Mouse (Mus musculus) left cerebral cortex, postnatal 25 days (tissue): ENCODE measurements around the gene Tmem151a. TPM values are rescaled to one million over a fixed set of nuclear protein-coding genes. Genes with fewer than 3 reads are reported as not detected.

Experiments
- DNase-seq, 2 experiments: peaks; one replicate each; pipeline ENCODE4 v3.0.0; 2022; ENCODE audit warnings: low spot score in 2 of 2, mixed read lengths in 1 of 2
- intact Hi-C: fragments of 180-260 bp; cut with DNase I; formaldehyde crosslinking; loops from one replicate; pipeline ENCODE4 v1.15.1; 2025
- total RNA-seq, 2 experiments: library from RNA; stranded (reverse); gene quantifications; 2 replicates each; pipeline ENCODE4 v1.2.3; 2021

The Tmem151a gene
- total RNA-seq, 2 experiments from 2014 or later = 163 to 164 TPM

DNA sequence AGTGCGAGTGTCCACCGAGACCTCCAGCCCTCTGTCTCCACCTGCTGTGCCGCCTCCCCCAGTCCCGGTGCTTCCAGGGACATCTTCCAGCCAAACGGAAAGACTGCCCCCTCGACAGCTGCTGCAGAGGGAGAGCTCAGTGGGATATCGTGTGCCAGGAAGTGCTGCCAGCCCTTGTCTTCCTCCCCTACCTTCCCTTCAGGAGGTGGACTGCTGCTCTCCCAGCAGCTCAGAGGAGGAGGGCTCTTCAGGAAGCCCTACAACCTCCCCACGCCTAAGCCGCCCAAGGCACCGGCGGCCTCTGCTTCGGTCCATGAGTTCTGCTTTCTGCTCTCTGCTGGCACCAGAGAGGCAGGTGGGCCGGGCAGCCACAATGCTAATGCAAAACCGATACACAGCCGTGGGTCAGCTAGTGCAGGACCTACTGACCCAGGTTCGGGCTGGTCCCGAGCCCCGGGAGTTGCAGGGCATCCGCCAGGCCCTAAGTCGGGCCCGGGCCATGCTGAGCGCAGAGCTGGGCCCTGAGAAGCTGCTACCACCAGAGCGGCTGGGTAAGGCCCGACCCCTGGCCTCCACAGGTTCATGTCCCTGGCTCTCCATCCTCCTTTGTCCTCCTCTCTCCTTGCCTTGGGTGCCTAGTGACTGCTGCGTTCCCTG is 33.0 kb downstream of the Tmem151a start:
- peak in 1 of 2 experiments; percentile 85 for DNase-seq
- intact Hi-C loops = no loop called here

GRCm38 (mm10) chr19:5051515-5051914 is 33.8 kb downstream of the Tmem151a start:
- no peak for DNase-seq
- intact Hi-C loops = loop anchor here (2.0 kb wide), 1 partner anchor 99 kb away; no protein-coding TSS in a partner anchor

DNA sequence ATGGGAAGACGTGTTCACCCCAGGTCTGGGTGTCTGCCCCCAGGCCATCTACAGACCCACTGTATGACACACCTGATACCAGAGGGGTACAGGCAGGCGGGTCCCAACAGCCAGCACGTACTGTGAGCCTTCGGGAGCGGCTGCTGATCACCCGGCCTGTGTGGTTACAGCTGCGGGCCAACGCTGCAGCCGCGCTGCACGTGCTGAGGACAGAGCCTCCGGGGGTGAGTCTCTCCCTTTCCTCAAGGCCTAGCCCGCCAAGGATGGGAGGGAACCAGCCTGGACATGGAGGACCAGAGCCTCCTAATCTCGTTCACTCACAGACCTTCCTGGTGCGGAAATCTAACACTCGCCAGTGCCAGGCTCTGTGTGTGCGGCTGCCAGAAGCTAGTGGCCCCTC is 34.3 kb downstream of the Tmem151a start:
- no peak for DNase-seq
- intact Hi-C loops = loop anchor here (2.0 kb wide), 1 partner anchor 100 kb away; no protein-coding TSS in a partner anchor

GRCm38 (mm10) chr19:5050047-5050905 is 35.1 kb downstream of the Tmem151a start, which contains the start of gene Rin1:
Gene Rin1 (plus strand): TSS chr19:5050481.
- peak; percentile 79 to 96 for DNase-seq
- intact Hi-C loops = loop anchor here (2.0 kb wide), 1 partner anchor 101 kb away; no protein-coding TSS in a partner anchor

DNA sequence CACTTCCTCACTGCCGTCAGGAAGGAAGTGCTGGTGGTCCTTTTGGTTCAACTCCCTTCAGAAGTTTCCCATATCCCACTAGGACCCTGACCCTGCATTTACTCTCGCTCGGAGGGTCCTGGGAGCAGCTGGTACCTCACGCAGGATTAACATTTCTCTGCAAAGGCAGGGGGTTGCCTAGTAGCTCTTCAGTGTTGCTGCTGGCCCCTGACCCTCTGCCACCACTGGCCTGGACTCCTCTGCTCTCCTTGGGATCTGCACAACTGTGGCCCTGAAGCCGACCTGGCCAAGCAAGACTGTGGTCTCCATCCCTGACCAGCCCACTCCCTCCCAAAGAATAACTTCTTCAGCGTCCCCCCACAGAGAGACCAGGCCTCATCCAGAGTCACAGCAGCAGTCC is 36.0 kb downstream of the Tmem151a start:
- DNase-seq = no peak
- intact Hi-C loops = loop anchor here (5.0 kb wide), 1 partner anchor 33 kb away; no protein-coding TSS in a partner anchor

GRCm38 (mm10) chr19:5048138-5049056 is 36.9 kb downstream of the Tmem151a start:
- peak; percentile 67 to 93 for DNase-seq
- intact Hi-C loops = loop anchor here (5.0 kb wide), 1 partner anchor 34 kb away; no protein-coding TSS in a partner anchor

GRCm38 (mm10) chr19:5045531-5045930 is 39.8 kb downstream of the Tmem151a start:
- intact Hi-C loops = loop anchor here (5.0 kb wide), 1 partner anchor 37 kb away; no protein-coding TSS in a partner anchor
- peak in 1 of 2 experiments; percentile 61 for DNase-seq

DNA sequence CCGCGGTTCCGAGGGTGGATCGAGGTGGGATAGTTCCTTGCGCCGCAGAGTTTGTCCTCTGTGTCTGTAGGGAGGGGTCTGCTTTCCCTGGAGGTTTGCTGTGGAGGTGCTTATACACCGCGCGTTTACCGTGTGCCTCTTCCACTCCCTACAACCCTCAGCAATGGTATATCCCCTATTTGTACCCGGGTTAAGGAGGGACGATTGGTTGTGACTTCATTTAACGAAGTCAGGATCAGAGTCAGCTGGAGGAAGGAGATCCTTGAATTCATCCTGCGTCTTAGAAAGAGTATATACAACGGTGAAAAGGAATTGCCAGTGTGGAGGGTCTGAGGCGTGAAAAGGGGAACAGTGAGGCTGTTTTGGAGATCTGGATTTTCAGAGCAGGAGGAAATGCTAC is 43.7 kb downstream of the Tmem151a start:
- no peak for DNase-seq

GRCm38 (mm10) chr19:5040862-5041523 is 44.3 kb downstream of the Tmem151a start, which contains the start of gene Brms1:
Gene Brms1 (plus strand): TSS chr19:5041354.
- intact Hi-C loops = no loop called here
- peak; percentile 95 for DNase-seq

More for the DNA sequence above, 43.7 kb downstream of the Tmem151a start:
- intact Hi-C loops = no loop called here

- intact Hi-C loops = no loop called here
- no peak for DNase-seq
Observed at GRCm38 (mm10) chr19:5039301-5040114, 45.8 kb downstream of the Tmem151a start.

DNA sequence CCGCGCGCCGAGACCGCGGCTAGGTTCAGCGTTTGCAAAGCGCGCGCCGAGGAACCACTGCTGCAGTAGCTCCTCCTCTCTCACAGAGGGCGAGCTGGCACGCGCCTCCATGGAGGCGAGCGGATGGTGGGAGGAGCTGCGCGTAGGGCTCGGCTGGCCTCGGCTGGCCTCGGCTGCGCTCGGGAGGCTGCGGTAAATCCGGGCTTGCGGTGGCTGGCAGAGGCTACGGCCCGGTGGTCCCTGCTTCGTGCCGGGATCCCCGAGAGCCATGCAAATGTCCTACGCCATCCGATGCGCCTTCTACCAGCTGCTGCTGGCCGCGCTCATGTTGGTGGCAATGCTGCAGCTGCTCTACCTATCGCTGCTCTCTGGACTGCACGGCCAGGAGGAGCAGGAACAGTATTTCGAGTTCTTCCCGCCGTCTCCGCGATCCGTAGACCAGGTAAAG is 46.6 kb downstream of the Tmem151a start, which contains the start of the genes B4gat1 and AC124502.3:
Gene B4gat1 (plus strand): TSS at position 118 of the 448 bp plus-strand sequence.
Gene AC124502.3 (plus strand): TSS at position 183 of the 448 bp plus-strand sequence.
- DNase-seq = peak; percentile 94 to 95
- intact Hi-C loops = no loop called here

DNA sequence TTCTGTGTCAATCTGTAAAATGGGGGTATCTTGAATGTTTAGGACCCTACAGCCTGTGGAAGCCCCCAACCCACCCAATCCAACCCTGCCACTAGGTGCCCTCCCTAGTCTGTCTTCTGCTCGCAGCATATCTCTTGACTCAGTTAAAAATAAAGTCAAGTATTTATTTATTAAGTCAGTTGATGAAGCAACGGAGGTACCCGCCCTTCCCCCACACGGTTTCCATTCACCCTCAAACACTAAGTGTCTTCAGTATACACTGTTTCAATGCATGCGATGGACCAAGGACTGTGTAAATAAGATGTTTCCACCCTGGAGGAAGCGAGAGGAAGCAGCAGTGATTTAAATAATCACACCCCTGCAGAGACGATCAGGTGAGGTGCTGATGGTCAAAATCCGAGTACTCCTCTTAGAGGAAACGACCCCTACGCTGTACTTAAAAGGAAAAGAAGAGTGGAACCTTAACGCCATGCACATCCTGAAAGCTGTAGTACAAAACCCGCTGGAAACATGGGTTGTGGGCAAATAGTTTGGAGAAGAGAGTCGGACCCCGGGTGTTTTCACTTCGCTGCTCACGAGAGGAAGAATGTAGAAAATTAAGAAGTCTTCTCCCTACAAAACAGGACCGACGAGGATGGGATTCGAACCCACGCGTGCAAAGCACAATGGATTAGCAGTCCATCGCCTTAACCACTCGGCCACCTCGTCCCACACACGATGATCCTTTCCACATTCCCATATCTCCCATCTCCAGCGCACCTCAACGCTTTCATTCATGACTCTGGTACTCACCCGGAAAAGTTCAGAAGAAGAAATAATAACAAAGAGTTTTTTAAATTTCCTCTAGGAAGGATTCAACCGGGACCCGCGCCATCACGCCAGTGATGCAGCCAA is 47.4 kb downstream of the Tmem151a start:
- intact Hi-C loops = no loop called here
- peak; percentile 84 to 91 for DNase-seq

GRCm38 (mm10) chr19:5036577-5036976 is 48.8 kb downstream of the Tmem151a start:
- DNase-seq = no peak
- intact Hi-C loops = no loop called here

- DNase-seq = no peak
- intact Hi-C loops = no loop called here
Observed at GRCm38 (mm10) chr19:5032686-5033085, 52.6 kb downstream of the Tmem151a start.

- intact Hi-C loops = no loop called here
- no peak for DNase-seq
Observed at GRCm38 (mm10) chr19:5026111-5026510, 59.2 kb downstream of the Tmem151a start.

DNA sequence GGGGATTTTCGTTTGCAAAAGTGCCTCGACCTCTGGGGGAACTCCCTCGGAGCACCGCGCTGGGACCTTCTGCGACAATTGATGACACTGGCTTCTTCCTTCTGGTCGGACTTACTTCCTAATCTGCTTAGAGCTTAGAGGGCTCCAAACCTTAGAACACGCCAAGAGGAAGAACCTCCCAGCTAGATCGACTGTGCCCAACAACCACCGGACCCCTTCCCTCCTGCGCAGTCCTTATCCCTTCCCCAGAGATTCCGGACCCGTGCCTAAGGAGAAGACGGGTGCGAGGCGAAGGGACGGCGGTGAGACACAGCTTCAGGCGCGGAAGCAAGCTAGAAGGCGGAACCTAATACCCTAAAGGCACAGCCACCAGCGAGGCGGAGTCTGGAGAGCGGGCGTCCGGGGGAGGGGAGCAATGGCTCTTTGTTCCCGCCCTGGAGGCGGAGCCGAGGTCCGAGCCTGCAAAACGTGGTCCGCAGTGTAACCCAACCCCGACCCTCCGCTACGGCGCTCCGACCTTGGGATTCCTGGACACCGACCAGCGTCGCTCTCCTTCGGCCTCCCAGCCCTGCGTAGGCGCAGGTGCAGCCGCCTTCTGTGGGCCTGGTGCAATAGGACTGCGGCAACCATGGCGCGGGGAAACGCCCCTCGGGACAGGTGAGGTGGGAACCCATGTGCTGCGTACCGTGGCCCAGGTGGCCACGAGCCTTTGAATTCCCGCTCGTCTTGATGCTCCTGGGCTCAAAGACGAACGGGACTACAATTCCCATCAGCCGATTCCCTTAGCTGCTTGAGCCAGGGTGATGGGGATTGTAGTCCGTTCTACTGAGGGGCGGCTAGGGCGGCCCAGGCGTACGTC is 61.5 kb downstream of the Tmem151a start, which contains the start of gene Slc29a2:
Gene Slc29a2 (plus strand): TSS at position 240 of the 859 bp plus-strand sequence.
- intact Hi-C loops = no loop called here
- peak; percentile 87 to 94 for DNase-seq
